Mouse (Mus musculus): ENCODE measurements at regions not wholly inside any gene's neighbourhood (a gene's known extent, or its start where the extent isn't known, plus 50 kb on each side); places are given as distances from the start of the nearest gene placed in this dataset.

DNA sequence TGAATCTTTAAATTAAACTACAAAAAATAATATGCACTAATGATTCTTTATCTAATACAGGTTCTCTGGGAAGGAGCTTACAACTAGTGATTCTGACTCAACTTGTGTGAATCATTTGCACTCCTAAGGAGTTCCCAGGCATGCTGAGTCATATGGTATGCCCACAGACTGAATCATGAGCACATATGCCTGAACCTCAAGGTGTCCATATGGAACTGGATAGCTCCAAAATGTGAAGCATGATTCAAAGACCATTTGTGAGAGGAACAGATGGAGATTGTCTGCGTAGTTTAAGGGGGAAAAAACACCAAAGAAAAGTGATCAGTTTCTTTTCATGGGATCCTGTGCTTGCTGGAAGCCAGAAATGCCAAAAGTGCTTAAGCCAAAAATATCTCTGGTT, 124.0 kb upstream of the Speer3 start:
- TF ChIP-seq CTCF (IDR thresholded peaks at IDR 0.05; ENCODE audit: borderline replicate concordance, extremely low read depth, insufficient read depth, insufficient read length) (no peak), POLR2A (IDR thresholded peaks at IDR 0.05; ENCODE audit: borderline replicate concordance, extremely low read depth, insufficient read depth, insufficient read length, poor library complexity, severe bottlenecking) (no peak)

Data from brain, embryonic 14.5 days (tissue).